Mouse (Mus musculus): ENCODE data around the gene Igfbp3.

- TF ChIP-seq EP300 (optimal IDR thresholded peaks at IDR 0.05) = no peak
- TF ChIP-seq CTCF (IDR thresholded peaks at IDR 0.05; ENCODE audit: low read depth) = no peak
Measured at GRCm38 (mm10) chr11:7230000-7230399, 16.3 kb upstream of the Igfbp3 start.

All from stomach, postnatal 0 days (tissue).